Mouse (Mus musculus): ENCODE measurements around the gene St3gal4. TPM values are rescaled to one million over a fixed set of nuclear protein-coding genes. Genes with fewer than 3 reads are reported as not detected.
A peak's percentile ranks its signal among the peaks of the same experiment; 100 is the strongest.

St3gal4 gene
- total and polyA plus RNA-seq, 3 experiments = 6.2 to 9.3 (median 8.8) TPM

GRCm38 (mm10) chr9:35050701-35051454, 68.2 kb downstream of the St3gal4 start:
- Histone ChIP-seq H3K9ac (ENCODE audit: insufficient read depth, low read depth) (no peak overlapping the region), H3K79me2 (replicated peaks; ENCODE audit: control insufficient read depth, extremely low read depth, insufficient read depth, poor library complexity, severe bottlenecking) (no peaks in the 10 kb centered on the region), H3K4me3 (replicated peaks in 1 of 3; ENCODE audit: low read depth in 2 of 3, low read length in 2 of 3, poor library complexity in 1 of 3) (no peak overlapping the region), H3K27me3 (replicated peaks) (no peaks in the 10 kb centered on the region), H3K36me3 (replicated peaks in 1 of 2; ENCODE audit: control insufficient read depth in 1 of 2, insufficient read depth in 1 of 2, low read length in 1 of 2) (peaks cover 0 to 28% of the 10 kb centered on the region in 2 experiments), H3K4me1 (ENCODE audit: control insufficient read depth in 1 of 2, insufficient read depth in 2 of 2) (peaks cover 11 to 30% of the 10 kb centered on the region in 2 experiments), H3K4me2 (ENCODE audit: insufficient read depth, low read depth, poor library complexity, severe bottlenecking) (no peak overlapping the region), H3K27ac (ENCODE audit: insufficient read depth, low read depth) (no peak overlapping the region), H3K9me3 (replicated peaks; ENCODE audit: low read length) (no peaks in the 10 kb centered on the region)
- dilution Hi-C loops (cut with MboI; ENCODE audit: extremely low pct_ligation_motif_present, extremely low pct_unique_long_range_greater_than_20kb, low sequenced_read_pairs) (no loop called here), in situ Hi-C loops (cut with MboI; ENCODE audit: low pct_ligation_motif_present, low pct_unique_long_range_greater_than_20kb, low sequenced_read_pairs) (no loop called here)
- TF ChIP-seq EP300 (IDR thresholded peaks at IDR 0.05; ENCODE audit: low read length) (no peak), MEF2A (IDR thresholded peaks at IDR 0.05; ENCODE audit: borderline replicate concordance, low read depth, low read length) (no peak), UBTF (IDR thresholded peaks at IDR 0.05; ENCODE audit: low read depth, low read length) (no peak), IRF4 (IDR thresholded peaks at IDR 0.05; ENCODE audit: low read depth, low read length) (no peak), SIN3A (IDR thresholded peaks at IDR 0.05; ENCODE audit: low read length) (no peak), MAZ (IDR thresholded peaks at IDR 0.05; ENCODE audit: low read depth, low read length) (no peak), POLR2A (IDR thresholded peaks at IDR 0.05; ENCODE audit: low read depth, low read length) (no peak), BHLHE40 (IDR thresholded peaks at IDR 0.05; ENCODE audit: low read depth, low read length) (no peak)
- DNase-seq (ENCODE audit: extremely low read depth) = no peak

- DNase-seq (ENCODE audit: extremely low read depth) = peak; percentile 62
- in situ Hi-C loops (cut with MboI; ENCODE audit: low pct_ligation_motif_present, low pct_unique_long_range_greater_than_20kb, low sequenced_read_pairs) = loop anchor here (25.0 kb wide), 1 partner anchor 487 kb away; no protein-coding TSS in a partner anchor
- dilution Hi-C loops (cut with MboI; ENCODE audit: extremely low pct_ligation_motif_present, extremely low pct_unique_long_range_greater_than_20kb, low sequenced_read_pairs) = no loop called here
These were observed 69.1 kb downstream of the St3gal4 start for GRCm38 (mm10) chr9:35049891-35050527.

GRCm38 (mm10) chr9:35048449-35048848, 70.6 kb downstream of the St3gal4 start:
- Histone ChIP-seq H3K79me2 (replicated peaks; ENCODE audit: control insufficient read depth, extremely low read depth, insufficient read depth, poor library complexity, severe bottlenecking) (no peaks in the 10 kb centered on the region), H3K4me3 (replicated peaks in 1 of 3; ENCODE audit: low read depth in 2 of 3, low read length in 2 of 3, poor library complexity in 1 of 3) (no peak overlapping the region), H3K27ac (ENCODE audit: insufficient read depth, low read depth) (no peak overlapping the region), H3K4me1 (ENCODE audit: control insufficient read depth in 1 of 2, insufficient read depth in 2 of 2) (peaks cover 6 to 22% of the 10 kb centered on the region in 2 experiments), H3K9ac (ENCODE audit: insufficient read depth, low read depth) (no peak overlapping the region), H3K36me3 (replicated peaks in 1 of 2; ENCODE audit: control insufficient read depth in 1 of 2, insufficient read depth in 1 of 2, low read length in 1 of 2) (peaks cover 0 to 26% of the 10 kb centered on the region in 2 experiments), H3K27me3 (replicated peaks) (no peaks in the 10 kb centered on the region), H3K9me3 (replicated peaks; ENCODE audit: low read length) (no peaks in the 10 kb centered on the region), H3K4me2 (ENCODE audit: insufficient read depth, low read depth, poor library complexity, severe bottlenecking) (no peak overlapping the region)
- no peak for DNase-seq (ENCODE audit: extremely low read depth)
- no peak for TF ChIP-seq ELF1 (IDR thresholded peaks at IDR 0.05; ENCODE audit: low read depth, low read length)
- TF ChIP-seq MAZ (IDR thresholded peaks at IDR 0.05; ENCODE audit: low read depth, low read length) = no peak
- TF ChIP-seq IRF4 (IDR thresholded peaks at IDR 0.05; ENCODE audit: low read depth, low read length) = no peak
- no peak for TF ChIP-seq ZKSCAN1 (IDR thresholded peaks at IDR 0.05; ENCODE audit: borderline replicate concordance, low read depth, low read length)
- no peak for TF ChIP-seq TCF12 (IDR thresholded peaks at IDR 0.05; ENCODE audit: low read depth, low read length)
- no peak for TF ChIP-seq CHD1 (IDR thresholded peaks at IDR 0.05; ENCODE audit: low read depth, low read length)
- no peak for TF ChIP-seq CTCF (conservative IDR thresholded peaks at IDR 0.05 in 1 of 2, IDR thresholded peaks at IDR 0.05 in 1 of 2; ENCODE audit: low read depth in 2 of 2, low read length in 2 of 2)
- no peak for TF ChIP-seq RCOR1 (conservative IDR thresholded peaks at IDR 0.05; ENCODE audit: low read depth, low read length)
- in situ Hi-C loops (cut with MboI; ENCODE audit: low pct_ligation_motif_present, low pct_unique_long_range_greater_than_20kb, low sequenced_read_pairs) = loop anchor here (25.0 kb wide), 1 partner anchor 489 kb away; no protein-coding TSS in a partner anchor
- dilution Hi-C loops (cut with MboI; ENCODE audit: extremely low pct_ligation_motif_present, extremely low pct_unique_long_range_greater_than_20kb, low sequenced_read_pairs) = no loop called here

More at GRCm38 (mm10) chr9:35049891-35050527, 69.1 kb downstream of the St3gal4 start:
- Histone ChIP-seq H3K27ac (ENCODE audit: insufficient read depth, low read depth) (no peak overlapping the region), H3K4me3 (replicated peaks in 1 of 3; ENCODE audit: low read depth in 2 of 3, low read length in 2 of 3, poor library complexity in 1 of 3) (no peak overlapping the region), H3K4me1 (ENCODE audit: control insufficient read depth in 1 of 2, insufficient read depth in 2 of 2) (peaks cover 6 to 22% of the 10 kb centered on the region in 2 experiments), H3K27me3 (replicated peaks) (no peaks in the 10 kb centered on the region), H3K4me2 (ENCODE audit: insufficient read depth, low read depth, poor library complexity, severe bottlenecking) (no peak overlapping the region), H3K79me2 (replicated peaks; ENCODE audit: control insufficient read depth, extremely low read depth, insufficient read depth, poor library complexity, severe bottlenecking) (no peaks in the 10 kb centered on the region), H3K9me3 (replicated peaks; ENCODE audit: low read length) (no peaks in the 10 kb centered on the region), H3K36me3 (replicated peaks in 1 of 2; ENCODE audit: control insufficient read depth in 1 of 2, insufficient read depth in 1 of 2, low read length in 1 of 2) (peaks cover 0 to 28% of the 10 kb centered on the region in 2 experiments), H3K9ac (ENCODE audit: insufficient read depth, low read depth) (no peak overlapping the region)
- TF ChIP-seq ETS1 (conservative IDR thresholded peaks at IDR 0.05; ENCODE audit: low read depth, low read length) = 0 out of 2 replicates have a peak, but pooled peaks have one; percentile 37
- TF ChIP-seq JUN (IDR thresholded peaks at IDR 0.05; ENCODE audit: insufficient read depth, low read depth, low read length) = peak; percentile 58
- peak; percentile 95 for TF ChIP-seq MEF2A (IDR thresholded peaks at IDR 0.05; ENCODE audit: borderline replicate concordance, low read depth, low read length)
- TF ChIP-seq POLR2A (IDR thresholded peaks at IDR 0.05; ENCODE audit: low read depth, low read length) = no peak
- TF ChIP-seq EP300 (IDR thresholded peaks at IDR 0.05; ENCODE audit: low read length) = 0 out of 2 replicates have a peak, but pooled peaks have one; percentile 40
